Mouse (Mus musculus) fibroblast of lung, adult 2 months (primary cell): ENCODE data around the gene Aig1.
A peak's percentile ranks its signal among the peaks of the same experiment; 100 is the strongest.
"Not testable (repeated sequence)": the region's sequence is repeated elsewhere in the genome, so short reads cannot be mapped to it uniquely, and the experiment has no call there.

ENCODE experiments used
- DNase-seq: peaks from one replicate; pipeline ENCODE4 v3.0.0-alpha.2; 2011; ENCODE audit warnings: low read depth

The Aig1 gene

DNA sequence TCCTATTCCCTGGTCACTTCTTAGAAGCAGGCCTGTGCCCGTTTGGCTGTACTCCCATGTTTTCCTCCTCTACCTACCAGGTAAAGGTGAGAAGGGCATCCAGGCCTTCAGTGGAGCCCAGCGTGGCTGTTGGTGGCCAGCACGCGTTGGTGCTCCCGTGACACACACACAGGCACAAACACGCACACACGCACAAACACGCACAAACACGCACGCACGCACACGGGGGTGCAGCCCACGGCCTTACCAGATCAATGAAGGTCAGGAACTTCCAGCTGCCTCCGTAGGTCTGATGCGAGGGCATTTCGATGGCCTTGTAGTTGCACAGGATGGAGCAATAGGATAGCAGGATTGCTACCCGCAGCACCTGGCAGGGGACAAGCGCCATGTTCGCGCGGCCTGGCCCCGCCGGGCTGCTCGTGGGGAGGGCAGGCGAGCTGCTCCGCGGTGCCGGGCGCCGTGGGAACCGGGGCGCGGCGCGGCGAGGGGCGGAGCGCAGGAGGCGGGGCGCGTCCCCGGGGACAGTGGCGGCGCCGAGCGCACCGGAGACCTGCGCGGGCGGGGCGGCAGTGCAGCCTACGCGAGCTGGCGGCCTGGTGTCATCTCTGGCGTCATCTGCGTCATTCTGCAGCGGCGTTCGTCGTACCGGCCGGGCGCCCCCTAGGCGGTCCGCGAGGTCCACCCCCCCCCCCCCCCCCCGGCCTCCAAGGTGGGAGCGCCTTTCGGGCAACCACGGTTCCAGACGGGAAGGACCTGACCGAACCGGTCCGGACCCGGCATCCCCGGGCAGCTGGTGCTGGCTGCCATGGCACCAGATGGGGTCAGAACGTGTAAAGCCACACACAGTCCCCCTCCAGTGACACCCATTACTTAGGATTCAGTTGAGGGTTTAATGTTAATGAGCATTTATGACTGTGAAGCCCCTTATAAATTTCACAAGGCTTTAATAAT, at the start of gene Aig1:
Aig1 (minus strand) TSS at position 610 of the 951 bp plus-strand sequence.
- DNase-seq = no peak

DNA sequence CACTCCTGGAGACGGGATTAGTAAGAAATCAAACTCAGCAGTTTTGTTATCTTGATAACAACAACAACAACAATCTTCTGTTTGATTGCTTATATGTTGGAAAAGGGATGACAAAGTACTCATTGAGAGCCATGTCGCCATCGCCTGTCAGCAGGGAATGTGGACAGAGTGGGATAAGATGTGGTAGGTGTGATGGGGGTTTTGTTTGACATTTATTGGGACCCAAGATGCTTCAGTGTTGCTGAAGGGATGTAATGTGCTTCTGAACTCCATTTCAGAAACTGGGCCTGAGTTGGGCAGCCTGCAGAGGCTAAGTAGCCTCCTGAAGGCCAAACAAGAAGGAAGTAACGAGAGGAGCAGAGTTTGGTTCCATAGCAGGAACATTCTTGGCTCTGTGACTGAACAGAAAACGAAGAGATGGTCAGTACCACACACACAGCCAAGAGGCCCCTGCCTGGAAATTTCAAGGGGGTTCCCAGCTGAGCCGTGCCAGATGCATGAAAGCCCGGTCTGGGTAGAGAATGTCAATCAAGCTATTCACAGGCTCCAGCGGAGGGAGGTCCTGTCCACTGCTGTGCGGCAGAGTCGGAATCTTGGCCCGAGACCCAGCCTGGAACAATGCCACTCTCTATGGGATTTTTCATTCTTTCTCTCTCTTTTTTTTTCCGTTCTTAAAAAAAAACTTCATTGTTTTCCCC, 48.0 kb upstream of the Aig1 start:
- peak; percentile 72 for DNase-seq

DNA sequence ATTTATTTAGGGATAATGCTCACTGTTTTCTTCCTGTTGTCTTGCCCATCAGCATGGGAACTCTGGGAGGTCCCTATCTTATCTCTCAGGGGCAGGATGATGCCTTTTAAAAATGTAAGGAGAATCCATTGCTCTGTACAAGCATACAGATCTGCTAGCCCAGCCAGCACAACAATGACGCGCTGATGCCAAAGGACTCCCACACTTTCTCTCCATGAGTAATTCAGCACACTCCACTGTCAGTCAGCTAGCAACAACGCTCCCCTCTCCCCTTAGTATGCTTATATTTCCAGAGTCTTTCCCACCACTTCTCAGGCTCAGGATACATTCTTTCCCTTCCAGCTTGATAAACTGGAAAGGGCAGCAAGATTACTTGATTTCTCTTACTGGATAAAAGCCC, 46.4 kb upstream of the Aig1 start:
- DNase-seq = no peak

- no peak for DNase-seq
Measured at GRCm38 (mm10) chr10:13913689-13914088, 44.9 kb upstream of the Aig1 start.

DNA sequence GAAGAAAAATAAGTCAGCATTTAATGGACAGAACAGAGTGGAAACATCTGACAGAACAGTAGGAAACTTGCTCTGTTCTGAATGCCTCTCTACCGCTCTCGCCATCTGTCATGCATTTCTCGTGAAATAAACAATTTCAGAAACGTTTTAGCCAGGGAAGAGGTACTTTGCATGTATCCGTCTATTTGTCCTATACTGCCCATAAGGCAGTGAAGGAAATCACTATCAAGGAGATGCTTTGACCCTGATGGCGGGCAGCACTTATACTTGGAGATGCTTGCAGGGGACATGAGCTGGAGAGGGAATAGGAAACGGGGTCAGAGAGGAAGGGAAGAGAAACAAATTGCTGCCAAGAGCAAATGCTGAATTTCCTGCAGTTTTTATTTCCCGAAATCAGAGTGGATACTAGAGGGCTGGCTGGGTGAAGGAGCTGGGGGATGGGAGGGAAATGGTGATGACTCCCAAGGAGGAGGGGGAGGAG, 37.5 kb upstream of the Aig1 start:
- DNase-seq = no peak

DNA sequence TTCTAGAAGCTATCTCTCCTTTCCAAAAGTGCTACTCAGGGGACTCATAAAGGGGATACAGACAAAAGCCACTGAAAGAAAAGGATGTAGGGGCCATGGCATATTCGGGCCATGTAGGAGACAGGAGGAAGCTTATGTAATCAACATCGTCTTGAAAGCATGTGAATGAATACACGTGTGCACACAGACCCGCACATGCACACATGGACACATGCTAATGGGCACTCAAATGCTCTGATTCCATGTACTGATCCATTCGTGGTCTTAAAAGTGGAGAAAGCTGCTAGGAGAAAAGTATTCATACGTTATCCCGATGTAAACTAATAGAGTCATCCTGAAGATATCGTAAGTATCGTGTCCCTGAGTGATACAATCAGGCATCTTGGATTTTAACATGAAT, 36.8 kb upstream of the Aig1 start:
- no peak for DNase-seq

DNA sequence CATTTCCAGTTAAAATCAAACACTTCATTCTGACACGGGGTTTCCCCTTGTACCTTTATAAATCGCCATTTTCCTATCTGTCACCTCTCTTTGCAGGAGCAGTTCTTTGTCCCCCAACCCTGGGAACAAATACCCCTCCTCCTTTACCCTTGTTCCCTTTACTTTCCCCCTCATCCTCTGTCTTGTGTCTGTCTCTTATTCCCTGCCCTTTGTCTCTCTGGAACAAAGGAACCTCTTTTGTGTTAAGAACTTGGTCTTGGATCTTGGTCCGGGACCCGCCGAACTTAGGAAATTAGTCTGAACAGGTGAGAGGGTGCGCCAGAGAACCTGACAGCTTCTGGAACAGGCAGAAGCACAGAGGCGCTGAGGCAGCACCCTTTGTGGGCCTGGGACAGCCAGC, 24.0 kb upstream of the Aig1 start:
- DNase-seq = not testable (repeated sequence)

DNA sequence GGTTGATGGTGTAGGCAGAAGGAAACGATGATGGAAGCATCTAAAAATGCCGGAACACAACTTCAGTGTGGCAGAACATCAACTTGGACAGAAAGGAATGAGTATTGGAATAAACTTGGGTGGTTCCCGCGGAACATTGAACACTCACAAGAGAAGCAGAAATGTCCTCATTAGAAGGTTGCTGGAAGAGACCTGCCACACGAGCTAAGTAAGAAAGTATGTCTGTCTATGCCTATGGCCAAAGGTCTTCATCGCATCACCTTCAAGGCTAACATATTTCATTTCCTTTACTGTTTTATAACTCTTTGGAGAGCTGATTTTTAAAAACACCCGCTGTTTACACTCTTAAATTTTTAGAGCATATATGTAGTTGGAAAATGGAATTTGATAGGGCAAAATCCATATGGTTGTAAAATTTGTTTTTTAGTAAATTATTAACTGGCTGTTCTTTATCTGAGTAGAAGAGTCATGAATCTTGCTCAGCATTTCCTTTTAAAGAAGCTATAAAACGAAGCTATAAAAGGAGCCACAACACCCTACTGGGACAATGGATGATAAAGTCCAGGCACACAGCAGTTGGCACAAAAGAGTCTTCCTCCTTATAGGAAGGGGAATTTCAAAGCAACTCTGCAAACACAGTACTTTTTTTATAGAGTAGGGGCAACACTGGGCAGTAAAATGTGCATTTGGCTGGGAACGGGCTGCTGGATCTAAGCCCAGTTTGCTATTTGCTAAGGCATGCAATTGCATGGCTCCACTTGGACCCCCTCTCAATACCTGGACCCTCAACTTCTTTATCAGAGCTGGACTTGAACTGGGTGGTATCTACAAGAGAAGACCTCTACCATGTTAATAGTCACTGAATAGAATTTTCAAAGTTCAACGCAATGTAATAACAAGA, 14.4 kb upstream of the Aig1 start:
- DNase-seq = no peak

DNA sequence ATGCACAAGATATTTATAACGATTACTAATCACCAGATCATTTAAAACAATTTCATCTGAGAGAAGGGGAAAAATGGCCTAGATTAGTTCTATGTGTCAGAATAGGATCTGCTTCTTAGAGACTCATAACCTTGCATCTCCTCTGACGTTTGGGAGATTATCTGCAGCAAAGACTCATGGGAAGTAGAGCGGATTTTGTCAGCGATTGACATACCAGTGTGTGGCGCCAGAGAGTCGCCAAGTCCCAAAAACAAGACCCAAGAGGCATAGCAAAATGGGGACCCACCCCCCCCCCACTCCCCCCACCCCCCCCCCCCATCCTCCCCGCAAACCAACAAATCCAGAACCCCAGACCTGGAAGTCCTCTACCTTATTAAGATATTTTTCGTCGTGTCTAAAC, 13.7 kb upstream of the Aig1 start:
- no peak for DNase-seq

- DNase-seq = no peak
Measured at GRCm38 (mm10) chr10:13878696-13879095, 9.9 kb upstream of the Aig1 start.

DNA sequence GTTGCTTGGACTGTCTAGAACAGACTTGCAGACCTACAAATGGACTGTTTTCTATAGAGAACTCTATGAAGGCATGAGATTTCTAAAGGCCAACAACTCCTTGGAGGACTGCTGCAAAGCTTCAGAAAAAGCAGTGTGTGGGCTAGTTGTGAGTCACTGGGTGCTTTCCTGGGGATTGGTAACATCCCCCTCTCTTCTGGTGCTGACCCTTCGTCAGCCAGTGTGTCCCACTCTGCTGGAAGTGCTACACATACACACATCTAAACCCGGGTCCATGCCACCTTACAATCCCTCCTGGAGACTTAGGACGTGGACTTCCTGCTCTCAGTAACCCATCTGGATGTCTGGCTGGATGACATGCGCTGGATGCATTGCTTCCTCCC, 6.2 kb upstream of the Aig1 start:
- no peak for DNase-seq

- no peak for DNase-seq
Measured at GRCm38 (mm10) chr10:13874301-13875037, 5.7 kb upstream of the Aig1 start.

- DNase-seq = no peak
Measured at GRCm38 (mm10) chr10:13870531-13870930, 1.8 kb upstream of the Aig1 start.

GRCm38 (mm10) chr10:13869322-13870035, 699 bp upstream of the Aig1 start:
- DNase-seq = peak; percentile 83

GRCm38 (mm10) chr10:13866391-13866790, 2.4 kb downstream of the Aig1 start:
- DNase-seq = no peak

DNA sequence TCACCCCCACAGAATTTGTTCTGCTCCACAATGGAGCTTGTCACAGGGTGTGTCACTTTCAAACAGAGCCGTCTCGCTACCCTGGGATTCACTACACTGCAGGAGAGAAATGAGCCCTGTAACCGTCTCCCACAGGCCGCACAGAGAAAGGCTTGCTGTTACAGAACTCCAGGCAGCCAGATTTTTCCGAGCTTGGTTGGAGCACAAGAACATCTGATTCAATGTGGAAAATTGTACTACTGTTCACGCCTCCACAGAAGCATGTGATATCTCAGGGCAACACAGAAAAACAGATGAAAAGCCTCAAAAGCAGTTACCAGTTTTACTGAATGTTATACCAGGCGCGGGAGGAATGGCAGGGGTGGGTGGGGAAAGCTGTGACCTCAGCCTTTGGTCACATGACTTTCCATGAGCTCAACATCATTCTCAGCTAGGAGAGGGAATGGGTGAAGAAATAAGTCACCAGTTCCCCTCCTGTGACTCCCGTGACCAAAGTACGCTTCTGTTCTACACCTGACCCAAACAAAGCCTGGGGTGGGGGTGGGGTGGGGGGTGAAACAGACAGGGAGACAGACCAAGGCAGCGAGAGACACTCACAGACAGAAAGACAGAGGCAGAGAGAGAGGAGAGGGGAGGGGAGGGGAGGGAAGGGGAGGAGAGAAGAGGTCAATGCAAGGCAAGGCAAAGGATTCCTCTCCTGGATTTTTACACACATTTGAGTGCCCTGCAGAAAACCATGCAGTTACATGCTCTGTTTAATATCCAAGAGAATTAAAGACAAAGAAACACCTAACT, 7.5 kb downstream of the Aig1 start:
- DNase-seq = peak; percentile 64

- DNase-seq = peak; percentile 42
Measured at GRCm38 (mm10) chr10:13856438-13856837, 12.3 kb downstream of the Aig1 start.

DNA sequence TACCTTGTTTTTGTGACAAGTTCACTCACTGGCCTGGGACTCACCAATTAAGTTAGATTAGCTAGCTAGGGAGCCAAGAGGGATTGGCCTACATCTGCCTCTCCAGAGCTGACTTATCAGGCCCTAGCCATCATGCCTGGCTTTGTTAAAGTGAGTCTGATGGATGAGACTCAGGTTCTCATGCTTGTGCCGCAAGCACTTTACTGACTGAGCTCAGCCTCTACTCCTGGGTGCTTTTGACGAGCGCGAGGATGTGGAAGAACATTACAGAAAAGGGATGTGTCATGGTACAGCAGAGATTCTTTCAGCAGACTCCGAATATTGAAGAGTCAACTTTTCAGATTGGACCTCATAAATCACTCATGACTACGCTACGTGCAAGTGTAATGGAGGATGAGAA, 12.8 kb downstream of the Aig1 start:
- DNase-seq = no peak

DNA sequence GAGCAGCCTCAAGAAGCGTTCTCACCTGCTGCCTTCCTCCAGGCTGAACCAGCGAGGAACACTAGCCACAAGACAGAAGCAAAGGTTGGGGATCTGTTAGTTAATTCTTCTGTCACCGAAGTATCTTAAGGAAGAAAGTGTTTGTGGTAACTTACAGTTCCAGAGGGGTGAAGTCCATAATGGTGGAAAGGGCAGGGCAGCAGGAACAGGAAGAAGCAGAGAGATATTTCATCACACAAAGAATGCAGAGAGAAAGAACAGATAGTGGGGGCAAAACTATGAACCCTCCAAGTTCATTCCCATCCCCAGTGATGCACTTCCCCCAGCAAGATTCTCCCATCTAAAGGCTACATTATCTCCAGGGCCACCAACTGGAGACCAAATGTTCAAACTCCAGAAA, 13.7 kb downstream of the Aig1 start:
- no peak for DNase-seq

GRCm38 (mm10) chr10:13850071-13850470, 18.7 kb downstream of the Aig1 start:
- no peak for DNase-seq
